Mouse (Mus musculus) MEL (cell line): ENCODE results near the gene Ext2.

Experiments used
- BHLHE40 ChIP-seq: IDR thresholded peaks from 2 replicates; pipeline ENCODE4 v1.6.1; 2012; ENCODE audit warnings: low read depth, mild to moderate bottlenecking, inconsistent platforms, low read length, improper control_type of control experiment, borderline replicate concordance
- CTCF ChIP-seq, 3 experiments: IDR thresholded peaks in 2 of 3; conservative IDR thresholded peaks in 1 of 3; 2 replicates each; pipeline ENCODE4 v1.5.1; 2011 to 2012; ENCODE audit warnings: low read length in 3 of 3, low read depth in 2 of 3, mild to moderate bottlenecking in 2 of 3, improper control_type of control experiment in 1 of 3, inconsistent platforms in 1 of 3, mixed read lengths in 1 of 3, moderate library complexity in 1 of 3; ENCODE audit not compliant: control insufficient read depth in 1 of 3, insufficient read depth in 1 of 3, poor library complexity in 1 of 3, severe bottlenecking in 1 of 3
- KAT2A ChIP-seq: conservative IDR thresholded peaks from 2 replicates; pipeline ENCODE4 v1.6.1; 2012; ENCODE audit warnings: low read depth, low read length, improper control_type of control experiment, inconsistent platforms
- MAX ChIP-seq: IDR thresholded peaks from 2 replicates; pipeline ENCODE4 v1.6.1; 2011; ENCODE audit warnings: low read length, improper control_type of control experiment
- POLR2AphosphoS2 ChIP-seq: IDR thresholded peaks from 2 replicates; pipeline ENCODE4 v1.6.1; 2011; ENCODE audit warnings: low read length, improper control_type of control experiment

DNA sequence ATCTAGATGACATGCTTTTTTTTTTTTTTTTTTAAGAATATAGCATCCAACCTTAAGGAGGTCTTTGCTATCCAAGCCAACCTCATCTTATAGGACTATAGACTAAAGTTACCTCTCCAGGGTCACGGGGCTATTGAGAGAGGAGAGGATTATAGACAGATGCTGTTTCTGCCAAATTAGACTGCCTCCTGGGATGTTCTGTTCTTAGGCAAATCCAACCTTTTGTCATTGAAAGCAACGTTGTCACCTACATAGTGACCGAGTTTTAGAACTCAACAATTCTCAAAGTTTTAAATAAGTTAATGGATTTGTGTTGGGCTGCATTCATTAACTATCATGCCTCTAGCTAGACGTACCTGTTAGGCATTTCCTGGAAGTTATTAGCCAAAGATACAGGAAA is 40.9 kb upstream of the Ext2 start:
- no peak for TF ChIP-seq MAX
- TF ChIP-seq CTCF (IDR thresholded peaks at IDR 0.05 in 2 of 3, conservative IDR thresholded peaks at IDR 0.05 in 1 of 3; ENCODE audit: control insufficient read depth in 1 of 3, insufficient read depth in 1 of 3, low read depth in 2 of 3, low read length in 3 of 3, poor library complexity in 1 of 3, severe bottlenecking in 1 of 3): no peak
- TF ChIP-seq POLR2AphosphoS2: no peak
- no peak for TF ChIP-seq BHLHE40
- no peak for TF ChIP-seq KAT2A
